Mouse (Mus musculus) CH12.LX (cell line): Measurements from ENCODE around the gene AI854703.

Source experiments
- CTCF ChIP-seq, 2 experiments: IDR thresholded peaks in 1 of 2; conservative IDR thresholded peaks in 1 of 2; 2 replicates each; pipeline ENCODE4 v1.5.1; 2011 to 2012; ENCODE audit warnings: low read depth in 2 of 2, low read length in 2 of 2, improper control_type of control experiment in 1 of 2, inconsistent platforms in 1 of 2, mild to moderate bottlenecking in 1 of 2, moderate library complexity in 1 of 2
- E2F4 ChIP-seq: IDR thresholded peaks from 2 replicates; pipeline ENCODE4 v1.6.1; 2011; ENCODE audit warnings: low read depth, low read length, improper control_type of control experiment; ENCODE audit not compliant: insufficient replicate concordance
- EP300 ChIP-seq: IDR thresholded peaks from 2 replicates; pipeline ENCODE4 v1.6.1; 2011; ENCODE audit warnings: low read length, improper control_type of control experiment
- ETS1 ChIP-seq: conservative IDR thresholded peaks from 2 replicates; pipeline ENCODE4 v1.6.1; 2012; ENCODE audit warnings: low read depth, mild to moderate bottlenecking, inconsistent platforms, low read length, improper control_type of control experiment, moderate library complexity
- IRF4 ChIP-seq: IDR thresholded peaks from 2 replicates; pipeline ENCODE4 v1.6.1; 2014; ENCODE audit warnings: low read depth, mild to moderate bottlenecking, inconsistent platforms, low read length, improper control_type of control experiment
- KAT2A ChIP-seq: IDR thresholded peaks from 2 replicates; pipeline ENCODE4 v1.6.1; 2012; ENCODE audit warnings: low read length, improper control_type of control experiment, inconsistent platforms; ENCODE audit not compliant: insufficient replicate concordance
- MXI1 ChIP-seq: IDR thresholded peaks from 2 replicates; pipeline ENCODE4 v1.6.1; 2011; ENCODE audit warnings: mild to moderate bottlenecking, low read depth, low read length, improper control_type of control experiment
- POLR2A ChIP-seq: IDR thresholded peaks from 2 replicates; pipeline ENCODE4 v1.6.1; 2011; ENCODE audit warnings: low read depth, mild to moderate bottlenecking, improper control_type of control experiment, low read length
- SMC3 ChIP-seq: IDR thresholded peaks from 2 replicates; pipeline ENCODE4 v1.6.1; 2011; ENCODE audit warnings: low read depth, low read length, improper control_type of control experiment
- TCF12 ChIP-seq: IDR thresholded peaks from 2 replicates; pipeline ENCODE4 v1.6.1; 2014; ENCODE audit warnings: low read depth, mild to moderate bottlenecking, inconsistent platforms, low read length, improper control_type of control experiment
- USF1 ChIP-seq: IDR thresholded peaks from 2 replicates; pipeline ENCODE4 v1.6.1; 2014; ENCODE audit warnings: low read depth, mild to moderate bottlenecking, inconsistent platforms, low read length, improper control_type of control experiment
- ZMIZ1 ChIP-seq: IDR thresholded peaks from 2 replicates; pipeline ENCODE4 v1.6.1; 2012; ENCODE audit warnings: low read depth, mild to moderate bottlenecking, inconsistent platforms, low read length, improper control_type of control experiment

DNA sequence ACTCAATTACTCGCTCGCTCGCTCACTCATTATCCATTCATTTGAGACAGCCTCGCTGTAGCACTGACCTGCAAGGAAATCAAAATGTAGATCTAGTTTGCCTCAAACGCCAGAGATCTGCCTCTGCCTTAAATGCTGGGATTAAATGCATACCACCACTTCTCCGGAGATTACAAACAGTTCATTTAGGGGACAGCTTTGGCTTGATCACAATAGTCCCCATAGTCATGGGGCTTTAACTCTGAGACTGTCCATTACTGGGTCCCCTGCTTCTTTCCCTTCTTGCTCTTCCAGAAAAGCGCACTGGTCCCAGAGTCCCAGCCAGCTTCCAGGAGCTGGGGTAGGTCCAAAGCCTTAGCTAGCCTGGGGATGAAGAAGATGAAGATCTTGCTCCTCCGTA, at the start of gene AI854703:
- TF ChIP-seq POLR2A (no peak), ZMIZ1 (no peak), E2F4 (no peak), SMC3 (no peak), KAT2A (no peak), ETS1 (no peak), USF1 (no peak), MXI1 (no peak), EP300 (no peak), TCF12 (no peak), IRF4 (no peak), CTCF (conservative IDR thresholded peaks at IDR 0.05 in 1 of 2, IDR thresholded peaks at IDR 0.05 in 1 of 2; ENCODE audit: low read depth in 2 of 2, low read length in 2 of 2) (no peak)
